Mouse (Mus musculus) monocyte, adult 2 months (primary cell): ENCODE results near the gene Sdc4.

Experiments
- DNase-seq, 2 experiments: peaks; one replicate each; pipeline ENCODE4 v3.0.0; 2022; ENCODE audit warnings: low spot score in 2 of 2, low read depth in 1 of 2

The Sdc4 gene

GRCm38 (mm10) chr2:164449341-164450042 is 5.8 kb upstream of the Sdc4 start:
- no peak for DNase-seq

- DNase-seq: no peak
Measured at GRCm38 (mm10) chr2:164448921-164449320, 5.2 kb upstream of the Sdc4 start.

GRCm38 (mm10) chr2:164448140-164448539 is 4.5 kb upstream of the Sdc4 start:
- no peak for DNase-seq

GRCm38 (mm10) chr2:164446086-164446469 is 2.4 kb upstream of the Sdc4 start:
- no peak for DNase-seq

- no peak for DNase-seq
Measured at GRCm38 (mm10) chr2:164445399-164446085, 1.9 kb upstream of the Sdc4 start.

GRCm38 (mm10) chr2:164444701-164445100 is 1.0 kb upstream of the Sdc4 start:
- DNase-seq: no peak

- DNase-seq: peak in 1 of 2 experiments; percentile 33
Measured at GRCm38 (mm10) chr2:164443051-164443437, 643 bp downstream of the Sdc4 start.

- no peak for DNase-seq
Measured at GRCm38 (mm10) chr2:164442315-164443050, 1.2 kb downstream of the Sdc4 start.

GRCm38 (mm10) chr2:164441731-164442130 is 2.0 kb downstream of the Sdc4 start:
- no peak for DNase-seq

- DNase-seq: peak in 1 of 2 experiments; percentile 17
Measured at GRCm38 (mm10) chr2:164441155-164441554, 2.5 kb downstream of the Sdc4 start.

GRCm38 (mm10) chr2:164440314-164440713 is 3.4 kb downstream of the Sdc4 start:
- no peak for DNase-seq

GRCm38 (mm10) chr2:164439001-164439421 is 4.7 kb downstream of the Sdc4 start:
- no peak for DNase-seq

- no peak for DNase-seq
Measured at GRCm38 (mm10) chr2:164438257-164438656, 5.4 kb downstream of the Sdc4 start.

GRCm38 (mm10) chr2:164437710-164438109 is 6.0 kb downstream of the Sdc4 start:
- no peak for DNase-seq

GRCm38 (mm10) chr2:164436961-164437360 is 6.7 kb downstream of the Sdc4 start:
- DNase-seq: no peak

- DNase-seq: no peak
Measured at GRCm38 (mm10) chr2:164436215-164436913, 7.3 kb downstream of the Sdc4 start.

- DNase-seq: no peak
Measured at GRCm38 (mm10) chr2:164435216-164436090, 8.2 kb downstream of the Sdc4 start.

- no peak for DNase-seq
Measured at GRCm38 (mm10) chr2:164434681-164435080, 9.0 kb downstream of the Sdc4 start.

- DNase-seq: no peak
Measured at GRCm38 (mm10) chr2:164433278-164433895, 10.3 kb downstream of the Sdc4 start.
